Mouse (Mus musculus) MN1 (cell line): ENCODE measurements around the gene B230307C23Rik.
"Not testable (repeated sequence)": the region's sequence is repeated elsewhere in the genome, so short reads cannot be mapped to it uniquely, and the experiment has no call there.

Experiments
- DNase-seq: peaks from one replicate; pipeline ENCODE4 v3.0.0-alpha.2; 2016; ENCODE audit warnings: low spot score

Gene B230307C23Rik

DNA sequence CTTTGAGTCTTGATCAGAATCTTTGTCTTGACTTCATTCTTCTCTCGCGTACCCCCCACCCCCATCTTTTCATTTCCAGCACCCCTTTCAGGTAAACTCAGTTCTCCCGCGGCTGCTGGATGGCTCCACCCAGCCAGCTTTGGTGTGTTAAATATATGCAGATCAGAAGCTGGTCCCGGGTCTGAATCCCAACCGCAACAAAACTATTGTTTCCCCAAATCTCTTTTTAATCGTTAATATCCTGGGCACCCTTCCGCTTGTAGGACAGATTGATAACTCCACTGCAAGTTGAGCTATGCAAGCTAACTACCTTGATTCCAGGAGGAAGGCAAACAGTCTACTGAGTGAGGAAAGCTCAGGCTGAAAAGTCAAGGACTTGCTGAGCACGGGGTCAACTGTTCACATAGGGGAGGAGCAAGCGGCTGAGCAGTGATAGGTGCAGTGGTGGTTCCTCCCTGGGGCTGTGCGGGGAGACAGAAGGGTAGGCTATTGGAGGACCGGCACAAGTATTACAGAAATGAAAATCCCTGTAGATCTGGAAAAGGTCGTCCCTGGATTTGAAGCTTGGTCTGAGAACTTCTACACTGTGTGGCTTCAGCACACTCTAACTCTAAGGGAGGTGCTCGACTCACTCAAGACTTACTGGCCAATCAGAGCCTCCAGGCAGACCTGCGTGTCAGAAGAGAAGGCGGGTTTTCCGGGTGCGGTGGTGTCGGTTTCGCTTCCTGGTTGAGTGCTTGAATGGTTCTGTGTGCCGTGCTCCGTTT is at the start of gene B230307C23Rik:
Gene B230307C23Rik, plus strand, starts transcription at position 700 of the 767 bp plus-strand sequence.
- peak; percentile 91 for DNase-seq

DNA sequence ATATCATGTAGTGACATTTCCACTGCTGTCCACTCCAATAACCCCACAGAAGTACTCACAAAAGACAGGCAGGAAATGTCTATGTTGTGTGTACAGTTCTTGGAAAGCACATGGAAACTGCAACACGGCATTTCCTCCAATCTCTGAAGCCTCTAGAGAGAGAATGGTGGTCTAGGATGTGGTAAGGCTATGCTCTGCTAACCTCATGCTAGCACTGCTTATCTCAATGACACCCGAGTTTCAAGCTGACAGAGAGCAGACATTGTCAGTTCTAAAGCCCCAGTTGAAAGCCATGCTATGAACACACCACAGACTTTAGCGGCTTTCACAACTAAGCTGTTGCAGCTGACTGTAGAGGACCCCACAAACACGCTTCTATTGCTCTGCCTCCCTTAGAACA is 48.3 kb upstream of the B230307C23Rik start:
- no peak for DNase-seq

DNA sequence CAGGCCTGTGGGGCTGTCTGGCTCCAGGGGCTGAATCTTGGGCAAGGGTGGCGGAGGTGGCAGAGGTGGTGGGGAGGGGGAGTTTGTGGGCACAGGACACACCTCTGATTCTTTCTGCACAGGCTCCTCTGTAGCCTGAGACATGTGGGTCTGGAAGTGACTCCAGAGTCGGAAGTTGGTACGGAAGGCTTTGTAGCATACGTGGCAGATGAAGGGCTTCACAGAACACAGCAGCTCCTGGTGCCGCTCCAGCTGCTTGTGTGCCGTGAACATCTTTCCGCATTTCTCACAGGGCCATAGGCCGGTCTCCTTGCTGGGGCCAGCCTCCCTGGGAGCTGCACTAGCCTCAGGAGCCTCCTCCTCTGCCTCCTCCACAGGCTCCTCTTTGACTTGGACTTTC is 47.1 kb upstream of the B230307C23Rik start:
- DNase-seq, result no peak

GRCm38 (mm10) chr16:97952371-97952770 is 44.7 kb upstream of the B230307C23Rik start:
- DNase-seq, result no peak

GRCm38 (mm10) chr16:97952801-97953200 is 44.3 kb upstream of the B230307C23Rik start:
- no peak for DNase-seq

DNA sequence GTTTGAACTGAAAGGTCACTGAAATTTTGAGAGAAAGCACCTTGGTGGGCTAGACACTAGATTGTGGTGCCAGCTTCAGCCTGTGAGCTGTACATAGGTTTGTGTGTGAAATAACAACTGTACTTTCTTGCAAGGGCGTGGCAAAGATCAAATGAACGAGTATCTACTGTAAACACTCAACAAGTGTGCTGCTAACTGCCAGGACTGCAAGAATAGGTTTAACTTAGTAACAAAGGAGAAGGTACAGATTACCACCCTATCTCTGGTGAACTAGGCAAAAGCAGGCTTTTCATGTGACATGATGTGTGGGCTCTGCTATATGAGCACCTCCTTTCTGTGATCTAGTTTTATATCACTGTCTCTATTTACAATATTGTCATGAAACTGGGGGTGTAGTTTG is 43.8 kb upstream of the B230307C23Rik start:
- DNase-seq, result no peak

DNA sequence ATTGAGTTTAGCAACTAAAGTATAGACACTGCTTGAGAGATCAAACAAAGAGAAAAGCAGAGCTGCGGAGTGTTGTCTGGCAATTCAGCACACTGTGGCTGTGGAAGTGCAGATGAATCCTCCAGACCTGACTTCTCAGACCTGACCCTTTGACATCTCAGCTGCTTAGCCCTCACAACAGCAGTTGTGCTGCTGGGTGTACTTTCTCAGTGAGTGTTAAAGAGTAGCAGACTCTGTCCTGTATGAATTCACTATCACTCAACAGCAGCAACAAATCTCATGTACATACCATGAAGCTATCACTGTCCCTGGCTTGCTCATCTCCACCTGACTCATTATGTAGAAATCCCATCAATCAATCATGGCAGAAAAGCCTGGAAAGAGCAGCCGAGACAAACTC is 41.1 kb upstream of the B230307C23Rik start:
- DNase-seq, result no peak

GRCm38 (mm10) chr16:97957626-97958025 is 39.5 kb upstream of the B230307C23Rik start:
- peak; percentile 32 for DNase-seq

DNA sequence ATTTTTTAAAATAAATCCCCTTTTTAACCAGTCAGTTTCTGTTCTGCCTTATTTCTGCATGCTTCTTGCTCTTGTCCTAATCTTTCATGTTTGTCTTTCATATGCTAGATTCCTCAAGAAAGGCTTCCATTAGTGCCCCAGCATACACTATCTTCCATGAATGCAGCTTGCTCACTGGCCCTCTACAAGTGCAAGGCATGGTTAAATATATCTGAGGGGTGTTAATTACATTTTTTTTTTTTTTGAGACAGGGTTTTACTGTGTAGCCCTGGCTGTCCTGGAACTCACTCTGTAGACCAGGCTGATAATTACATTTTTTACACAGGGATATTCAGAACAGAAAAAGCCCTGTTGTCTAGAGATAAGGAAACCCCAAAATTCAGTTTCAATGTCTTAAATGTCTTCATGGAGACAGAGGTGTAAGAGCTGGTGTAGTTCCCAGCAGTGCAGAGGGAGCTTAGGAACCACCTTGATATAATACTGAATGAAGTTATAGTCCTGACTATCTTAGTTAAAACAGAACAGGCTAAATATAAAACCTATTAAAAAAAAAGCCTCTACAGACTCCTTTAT is 38.6 kb upstream of the B230307C23Rik start:
- no peak for DNase-seq

- no peak for DNase-seq
These were observed 36.8 kb upstream of the B230307C23Rik start for GRCm38 (mm10) chr16:97960348-97960747.

GRCm38 (mm10) chr16:97961381-97962150 is 35.5 kb upstream of the B230307C23Rik start:
- DNase-seq, result peak; percentile 41

DNA sequence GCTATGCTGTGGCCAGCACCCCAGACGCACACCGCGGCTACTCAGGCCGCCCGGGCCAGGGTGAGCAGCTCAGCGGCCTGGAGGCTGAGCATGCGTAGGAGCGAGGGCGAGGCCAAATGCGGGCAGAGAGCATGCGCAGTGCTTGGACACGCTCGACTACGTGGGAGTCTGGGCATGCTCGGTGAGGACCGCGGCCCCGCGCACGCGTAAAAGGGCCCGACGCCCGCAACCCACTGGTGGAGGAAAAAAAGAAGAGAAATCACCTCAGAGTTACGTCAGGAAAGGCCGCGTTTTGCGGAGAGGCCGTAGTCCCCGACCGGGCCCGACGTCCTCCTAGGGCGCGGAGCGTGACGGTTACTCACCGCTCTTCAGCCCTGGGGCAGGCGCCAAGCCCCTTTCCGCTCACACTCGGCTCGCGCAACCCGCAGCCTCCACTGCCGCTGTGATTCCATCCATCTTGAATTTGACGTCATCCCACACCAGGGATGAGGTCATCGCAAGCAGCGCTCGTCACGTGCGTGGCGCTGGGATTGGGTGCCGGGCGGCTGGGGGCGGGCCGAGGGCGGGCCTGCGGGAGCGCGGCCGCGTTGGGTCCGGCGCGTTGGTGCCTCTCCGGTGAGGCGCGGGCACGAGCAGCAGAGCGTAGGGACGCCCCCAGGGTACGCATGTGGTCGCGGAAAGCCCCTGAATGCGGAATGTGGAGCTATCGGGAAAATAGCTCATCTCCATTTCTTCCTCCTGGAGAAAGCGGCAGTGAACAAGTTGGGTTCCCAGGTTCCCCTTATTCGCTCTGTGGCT is 34.8 kb upstream of the B230307C23Rik start, which contains the start of the genes C2cd2 and Zbtb21:
Gene C2cd2, minus strand, starts transcription at position 448 of the 798 bp plus-strand sequence.
Gene Zbtb21, minus strand, starts transcription at position 472 of the 798 bp plus-strand sequence.
- peak; percentile 99 for DNase-seq

GRCm38 (mm10) chr16:97963956-97964540 is 33.1 kb upstream of the B230307C23Rik start:
- DNase-seq, result no peak

GRCm38 (mm10) chr16:97977277-97977676 is 19.8 kb upstream of the B230307C23Rik start:
- no peak for DNase-seq

GRCm38 (mm10) chr16:97977722-97978121 is 19.4 kb upstream of the B230307C23Rik start:
- DNase-seq, result no peak

DNA sequence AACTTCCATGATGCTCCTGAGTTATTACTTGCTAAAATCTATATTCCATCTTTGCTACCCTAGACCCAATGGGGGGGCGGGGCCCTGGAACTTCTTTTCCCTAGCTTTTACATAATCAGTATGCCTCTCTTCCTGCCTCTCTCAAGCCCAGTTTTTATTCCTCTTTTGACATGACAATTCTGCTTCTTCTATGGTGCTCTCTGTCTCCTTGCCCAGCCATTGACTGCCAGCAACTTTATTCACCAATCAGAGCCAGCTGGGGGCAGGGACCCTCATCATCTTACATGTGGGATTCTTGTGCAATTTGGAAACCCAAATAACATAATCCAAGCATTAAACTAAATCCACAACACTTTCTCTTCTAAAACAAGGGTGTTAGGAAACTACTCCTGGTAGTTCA is 15.8 kb upstream of the B230307C23Rik start:
- no peak for DNase-seq

- no peak for DNase-seq
These were observed 12.5 kb upstream of the B230307C23Rik start for GRCm38 (mm10) chr16:97984589-97984988.

DNA sequence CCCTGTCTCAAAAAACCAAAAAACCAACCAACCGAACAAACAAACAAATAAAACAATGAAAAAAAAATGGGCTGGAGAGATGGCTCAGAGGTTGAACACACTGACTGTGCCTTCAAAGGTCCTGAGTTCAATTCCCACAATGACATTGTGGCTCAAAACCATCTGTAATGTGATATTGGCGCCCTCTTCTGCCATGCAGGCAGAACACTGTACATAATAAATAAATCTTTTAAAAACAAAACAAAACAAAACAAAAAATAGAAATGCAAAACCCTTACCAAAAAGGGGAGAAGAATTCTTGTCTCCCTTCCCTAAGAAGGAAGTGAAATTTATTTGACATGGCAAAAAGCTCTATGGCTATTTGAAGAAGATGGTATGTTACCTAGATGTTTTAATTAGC is 5.6 kb upstream of the B230307C23Rik start:
- DNase-seq, result no peak

- not testable (repeated sequence) for DNase-seq
These were observed 4.6 kb upstream of the B230307C23Rik start for GRCm38 (mm10) chr16:97992477-97992876.

GRCm38 (mm10) chr16:97995849-97996615 is 1.1 kb upstream of the B230307C23Rik start:
- peak; percentile 52 for DNase-seq

- DNase-seq, result not testable (repeated sequence)
These were observed 242 bp downstream of the B230307C23Rik start for GRCm38 (mm10) chr16:97997383-97997731.
